Mouse (Mus musculus): ENCODE results near the gene Cyct.

Gene Cyct

DNA sequence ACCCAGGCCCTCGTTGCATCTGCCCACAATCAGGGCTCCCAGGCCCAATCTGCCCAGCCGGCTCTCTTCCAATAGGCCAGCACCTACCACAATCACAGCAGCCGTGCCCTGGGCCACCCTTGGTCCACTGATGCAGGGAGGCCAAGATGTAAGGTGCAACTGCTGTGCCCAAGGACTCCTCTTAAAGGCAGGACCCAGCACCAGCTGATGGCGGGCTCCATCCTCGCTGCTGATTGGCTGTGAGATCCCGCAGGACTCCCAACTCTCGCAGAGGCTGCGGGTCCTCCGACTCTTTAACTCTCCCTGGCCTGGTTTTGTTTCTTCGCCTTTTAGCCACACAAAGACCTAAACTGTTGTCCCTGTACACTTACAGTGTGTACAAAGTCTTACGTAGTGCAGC is at the start of gene Cyct:
Gene Cyct, minus strand, starts transcription at position 225 of the 400 bp plus-strand sequence.
- TF ChIP-seq POU5F1 (IDR thresholded peaks at IDR 0.05; ENCODE audit: borderline replicate concordance, low read length), result no peak
- no peak for TF ChIP-seq NANOG (IDR thresholded peaks at IDR 0.05; ENCODE audit: borderline replicate concordance, low read length)
- TF ChIP-seq CTCF (conservative IDR thresholded peaks at IDR 0.05; ENCODE audit: low read length), result no peak
- no peaks in the 10 kb centered on the region; the same call in 1 of the 2 replicates for H3K4me1 ChIP-seq (replicated peaks; ENCODE audit: low read depth, low read length)
- no peaks in the 10 kb centered on the region for H3K36me3 ChIP-seq (ENCODE audit: insufficient read depth, low read length)
- no peaks in the 10 kb centered on the region for H3K27me3 ChIP-seq (ENCODE audit: insufficient read depth, low read length)
- H3K9me3 ChIP-seq (ENCODE audit: low read length), result no peaks in the 10 kb centered on the region
- peak within 1 kb of the TSS; percentile 84 for H3K4me3 ChIP-seq (replicated peaks; ENCODE audit: low read length)

- H3K4me1 ChIP-seq (replicated peaks; ENCODE audit: low read depth, low read length), result peaks cover 13% of the 10 kb centered on the region
- TF ChIP-seq NANOG (IDR thresholded peaks at IDR 0.05; ENCODE audit: borderline replicate concordance, low read length), result no peak
- TF ChIP-seq POU5F1 (IDR thresholded peaks at IDR 0.05; ENCODE audit: borderline replicate concordance, low read length), result no peak
- no peak for TF ChIP-seq CTCF (conservative IDR thresholded peaks at IDR 0.05; ENCODE audit: low read length)
- H3K9me3 ChIP-seq (ENCODE audit: low read length), result no peaks in the 10 kb centered on the region
- no peak overlapping the region for H3K4me3 ChIP-seq (replicated peaks; ENCODE audit: low read length)
- no peaks in the 10 kb centered on the region for H3K36me3 ChIP-seq (ENCODE audit: insufficient read depth, low read length)
- peaks cover 36% of the 10 kb centered on the region for H3K27me3 ChIP-seq (ENCODE audit: insufficient read depth, low read length)
These were observed 49.7 kb upstream of the Cyct start for GRCm38 (mm10) chr2:76409986-76410385.

DNA sequence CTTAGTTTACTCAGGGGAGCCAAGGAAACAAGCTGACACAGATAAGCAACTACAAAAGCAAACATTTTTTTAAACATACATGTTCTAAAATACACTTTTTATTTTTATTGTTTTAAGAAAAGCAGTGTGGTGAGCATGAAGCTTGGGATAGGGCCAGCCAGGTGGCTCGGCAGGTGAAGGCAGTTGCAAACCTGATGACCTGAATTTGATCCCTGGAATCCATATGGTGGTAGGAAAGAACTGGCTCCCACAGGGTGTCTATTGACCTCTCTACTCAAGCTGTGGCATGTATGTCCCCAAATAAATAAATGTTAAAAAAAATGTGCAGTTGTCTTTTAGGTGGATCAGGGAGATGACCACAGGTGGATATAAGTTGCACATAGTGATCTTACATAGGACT is 49.3 kb upstream of the Cyct start:
- H3K36me3 ChIP-seq (ENCODE audit: insufficient read depth, low read length), result no peaks in the 10 kb centered on the region
- TF ChIP-seq CTCF (conservative IDR thresholded peaks at IDR 0.05; ENCODE audit: low read length), result no peak
- TF ChIP-seq NANOG (IDR thresholded peaks at IDR 0.05; ENCODE audit: borderline replicate concordance, low read length), result no peak
- TF ChIP-seq POU5F1 (IDR thresholded peaks at IDR 0.05; ENCODE audit: borderline replicate concordance, low read length), result no peak
- H3K27me3 ChIP-seq (ENCODE audit: insufficient read depth, low read length), result peaks cover 40% of the 10 kb centered on the region
- no peaks in the 10 kb centered on the region for H3K9me3 ChIP-seq (ENCODE audit: low read length)
- H3K4me3 ChIP-seq (replicated peaks; ENCODE audit: low read length), result no peak overlapping the region
- peaks cover 13% of the 10 kb centered on the region for H3K4me1 ChIP-seq (replicated peaks; ENCODE audit: low read depth, low read length)

- Histone ChIP-seq H3K27me3 (ENCODE audit: insufficient read depth, low read length) (peaks cover 60% of the 10 kb centered on the region), H3K9me3 (ENCODE audit: low read length) (no peaks in the 10 kb centered on the region), H3K36me3 (ENCODE audit: insufficient read depth, low read length) (no peaks in the 10 kb centered on the region), H3K4me3 (replicated peaks; ENCODE audit: low read length) (peak overlapping the region; percentile 93), H3K4me1 (replicated peaks; ENCODE audit: low read depth, low read length) (peaks cover 18% of the 10 kb centered on the region)
- TF ChIP-seq NANOG (IDR thresholded peaks at IDR 0.05; ENCODE audit: borderline replicate concordance, low read length) (no peak), POU5F1 (IDR thresholded peaks at IDR 0.05; ENCODE audit: borderline replicate concordance, low read length) (no peak), CTCF (conservative IDR thresholded peaks at IDR 0.05; ENCODE audit: low read length) (no peak)
These were observed 46.7 kb upstream of the Cyct start for GRCm38 (mm10) chr2:76406937-76407441.

GRCm38 (mm10) chr2:76406151-76406936 is 46.1 kb upstream of the Cyct start, which contains the start of gene Osbpl6:
Gene Osbpl6 (plus strand): TSS chr2:76406508.
- H3K27me3 ChIP-seq (ENCODE audit: insufficient read depth, low read length), result peaks cover 64% of the 10 kb centered on the region
- no peaks in the 10 kb centered on the region for H3K9me3 ChIP-seq (ENCODE audit: low read length)
- no peaks in the 10 kb centered on the region for H3K36me3 ChIP-seq (ENCODE audit: insufficient read depth, low read length)
- TF ChIP-seq POU5F1 (IDR thresholded peaks at IDR 0.05; ENCODE audit: borderline replicate concordance, low read length), result no peak
- H3K4me1 ChIP-seq (replicated peaks; ENCODE audit: low read depth, low read length), result peaks cover 25% of the 10 kb centered on the region
- peak within 1 kb of the TSS; percentile 93 for H3K4me3 ChIP-seq (replicated peaks; ENCODE audit: low read length)

- no peak for TF ChIP-seq NANOG (IDR thresholded peaks at IDR 0.05; ENCODE audit: borderline replicate concordance, low read length)
- no peak for TF ChIP-seq POU5F1 (IDR thresholded peaks at IDR 0.05; ENCODE audit: borderline replicate concordance, low read length)
- no peak for TF ChIP-seq CTCF (conservative IDR thresholded peaks at IDR 0.05; ENCODE audit: low read length)
- no peaks in the 10 kb centered on the region for H3K36me3 ChIP-seq (ENCODE audit: insufficient read depth, low read length)
- H3K4me3 ChIP-seq (replicated peaks; ENCODE audit: low read length), result peak overlapping the region; percentile 93
- no peaks in the 10 kb centered on the region for H3K9me3 ChIP-seq (ENCODE audit: low read length)
- peaks cover 64% of the 10 kb centered on the region for H3K27me3 ChIP-seq (ENCODE audit: insufficient read depth, low read length)
- H3K4me1 ChIP-seq (replicated peaks; ENCODE audit: low read depth, low read length), result peaks cover 31% of the 10 kb centered on the region
These were observed 45.4 kb upstream of the Cyct start for GRCm38 (mm10) chr2:76405596-76406150.

GRCm38 (mm10) chr2:76400178-76400577 is 39.9 kb upstream of the Cyct start:
- H3K9me3 ChIP-seq (ENCODE audit: low read length), result no peaks in the 10 kb centered on the region
- H3K27me3 ChIP-seq (ENCODE audit: insufficient read depth, low read length), result peaks cover 31% of the 10 kb centered on the region
- TF ChIP-seq CTCF (conservative IDR thresholded peaks at IDR 0.05; ENCODE audit: low read length) (no peak), NANOG (IDR thresholded peaks at IDR 0.05; ENCODE audit: borderline replicate concordance, low read length) (peak; percentile 63)
- H3K36me3 ChIP-seq (ENCODE audit: insufficient read depth, low read length), result no peaks in the 10 kb centered on the region
- H3K4me1 ChIP-seq (replicated peaks; ENCODE audit: low read depth, low read length), result peaks cover 33% of the 10 kb centered on the region
- no peak overlapping the region for H3K4me3 ChIP-seq (replicated peaks; ENCODE audit: low read length)

- Histone ChIP-seq H3K36me3 (ENCODE audit: insufficient read depth, low read length) (peaks cover 56% of the 10 kb centered on the region), H3K27me3 (ENCODE audit: insufficient read depth, low read length) (no peaks in the 10 kb centered on the region), H3K4me3 (replicated peaks; ENCODE audit: low read length) (no peak overlapping the region), H3K4me1 (replicated peaks; ENCODE audit: low read depth, low read length) (no peaks in the 10 kb centered on the region), H3K9me3 (ENCODE audit: low read length) (no peaks in the 10 kb centered on the region)
- no peak for TF ChIP-seq CTCF (conservative IDR thresholded peaks at IDR 0.05; ENCODE audit: low read length)
- no peak for TF ChIP-seq NANOG (IDR thresholded peaks at IDR 0.05; ENCODE audit: borderline replicate concordance, low read length)
- TF ChIP-seq POU5F1 (IDR thresholded peaks at IDR 0.05; ENCODE audit: borderline replicate concordance, low read length), result no peak
These were observed 26.3 kb upstream of the Cyct start for GRCm38 (mm10) chr2:76386531-76386930.
